Mouse (Mus musculus) bone marrow macrophage, adult 2 months (primary cell): Measurements from ENCODE around the gene Clec2d.
"Not testable (repeated sequence)": the region's sequence is repeated elsewhere in the genome, so short reads cannot be mapped to it uniquely, and the experiment has no call there.

Experiments used
- CTCF ChIP-seq: IDR thresholded peaks from 2 replicates; pipeline ENCODE4 v1.5.1; 2012; ENCODE audit warnings: low read depth, mild to moderate bottlenecking, low read length, moderate library complexity
- POLR2A ChIP-seq: IDR thresholded peaks from 2 replicates; pipeline ENCODE4 v1.6.1; 2012; ENCODE audit warnings: mild to moderate bottlenecking, low read depth, low read length, borderline replicate concordance

GRCm38 (mm10) chr6:129179831-129180230 lies 584 bp upstream of the Clec2d start:
- not testable (repeated sequence) for TF ChIP-seq POLR2A, CTCF
